Mouse (Mus musculus) midbrain, embryonic 10.5 days (tissue): ENCODE measurements around the gene Sun5. TPM values are rescaled to one million over a fixed set of nuclear protein-coding genes. Genes with fewer than 3 reads are reported as not detected.

Experiments
- polyA plus RNA-seq: library from polyadenylated mRNA; unstranded; fragments of >200 nt; fragmentation: Nextera tagmentation; extraction: Ambion mirVana; gene quantifications from 2 replicates; pipeline ENCODE4 v1.2.1, GENCODE M21; 2016

Gene Sun5
- polyA plus RNA-seq, 1 experiment from 2014 or later = not detected

Other genes with a start within 250 kb of the Sun5 start
- gene Commd7, start 238.3 kb downstream of the Sun5 start, polyA plus RNA-seq = 69.7 and 70.5 TPM in 2 replicates
- 18.8 and 20.6 TPM in 2 replicates for gene Dnmt3b, start 221.6 kb downstream of the Sun5 start, polyA plus RNA-seq
- 0.06 TPM in 1 of 2 replicates, not detected in the other for gene Dnmt3c, start 174.4 kb downstream of the Sun5 start, polyA plus RNA-seq
- 341 and 354 TPM in 2 replicates for gene Mapre1, start 129.8 kb downstream of the Sun5 start, polyA plus RNA-seq
- not detected in 2 replicates for gene Efcab8, start 91.2 kb downstream of the Sun5 start, polyA plus RNA-seq
- not detected in 2 replicates for gene Bpifb2, start 4.0 kb upstream of the Sun5 start, polyA plus RNA-seq
- not detected in 2 replicates for gene Bpifb6, start 29.3 kb upstream of the Sun5 start, polyA plus RNA-seq
- gene Bpifb3, start 47.1 kb upstream of the Sun5 start, polyA plus RNA-seq = not detected in 2 replicates
- 0.10 TPM in 1 of 2 replicates, not detected in the other for gene Bpifb4, start 67.1 kb upstream of the Sun5 start, polyA plus RNA-seq
- gene Bpifa6, start 103.9 kb upstream of the Sun5 start, polyA plus RNA-seq = not detected in 2 replicates
- not detected in 2 replicates for gene Bpifa2, start 137.2 kb upstream of the Sun5 start, polyA plus RNA-seq